Mouse (Mus musculus) bone marrow, adult 2 months (tissue): ENCODE results near the gene Timm13.

ENCODE experiments used
- CTCF ChIP-seq: fragments of 200-500 bp; IDR thresholded peaks from 2 replicates; pipeline ENCODE4 v1.5.1; 2011; ENCODE audit warnings: low read length, control low read depth; ENCODE audit not compliant: control insufficient read depth, insufficient read depth
- POLR2A ChIP-seq: fragments of 200-500 bp; IDR thresholded peaks from 2 replicates; pipeline ENCODE4 v1.6.1; 2011; ENCODE audit warnings: low read depth, mild to moderate bottlenecking, control low read depth, low read length, borderline replicate concordance; ENCODE audit not compliant: control insufficient read depth

DNA sequence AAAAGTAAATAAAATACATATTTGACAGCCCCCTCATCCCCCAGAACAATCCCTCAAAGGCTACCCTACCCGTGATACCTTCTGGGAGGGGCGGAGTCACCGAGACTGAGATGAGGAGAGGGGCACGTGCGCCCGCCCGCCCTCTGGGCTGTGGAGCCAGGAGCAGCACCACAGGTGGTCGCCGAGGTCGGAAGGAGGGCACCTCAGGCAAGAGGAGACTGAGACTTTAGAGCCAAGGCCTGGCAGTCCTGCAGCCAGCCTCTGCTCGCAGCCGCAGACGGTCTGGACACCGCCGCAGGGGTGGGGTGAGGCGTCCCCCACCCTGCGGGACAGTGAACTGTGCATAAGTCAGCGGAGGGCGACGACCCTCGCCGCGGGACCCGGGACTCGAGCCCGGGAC lies 30.9 kb upstream of the Timm13 start:
- TF ChIP-seq POLR2A (no peak), CTCF (no peak)
